Mouse (Mus musculus): ENCODE data around the gene Cnn1. TPM values are rescaled to one million over a fixed set of nuclear protein-coding genes. Genes with fewer than 3 reads are reported as not detected.

The Cnn1 gene
- polyA plus RNA-seq, 1 experiment from 2014 or later, result 239 TPM

DNA sequence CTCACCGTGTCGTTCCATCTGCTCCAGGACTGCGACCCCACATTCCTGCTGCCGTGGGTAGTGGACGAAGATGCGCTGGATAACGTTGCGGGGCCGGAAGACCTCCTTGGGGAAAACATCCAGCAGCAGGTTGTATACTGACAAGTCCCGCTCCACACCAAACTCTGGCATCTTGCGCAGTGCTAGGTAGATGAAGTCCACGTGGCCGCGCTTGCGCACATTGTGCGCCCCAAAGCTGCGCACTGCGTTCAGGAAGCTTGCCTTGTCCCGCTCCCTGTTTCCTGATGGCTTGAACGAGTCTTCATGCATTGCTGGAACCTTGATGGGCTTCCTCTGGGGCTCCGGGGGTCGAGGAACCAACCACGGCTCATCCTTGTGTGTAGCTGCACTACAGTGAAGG lies 22.8 kb upstream of the Cnn1 start:
- Histone ChIP-seq H3K9me3 (ENCODE audit: control insufficient read depth, low read length) (no peaks in the 10 kb centered on the region), H3K4me3 (ENCODE audit: control insufficient read depth in 1 of 2, insufficient read depth in 1 of 2, low read depth in 1 of 2, low read length in 2 of 2) (no peak overlapping the region), H3K27me3 (ENCODE audit: control insufficient read depth, insufficient read depth, low read length) (no peaks in the 10 kb centered on the region), H3K27ac (replicated peaks in 1 of 2; ENCODE audit: control insufficient read depth in 1 of 2, insufficient read depth in 1 of 2, low read depth in 2 of 2, low read length in 2 of 2) (no peak overlapping the region), H3K36me3 (ENCODE audit: control insufficient read depth, insufficient read depth, low read length) (peaks cover 61% of the 10 kb centered on the region), H3K4me1 (ENCODE audit: control insufficient read depth in 2 of 2, insufficient read depth in 2 of 2, low read length in 2 of 2) (no peaks in the 10 kb centered on the region), H3K4me2 (ENCODE audit: low read length) (no peak overlapping the region), H3K9ac (ENCODE audit: low read length) (no peak overlapping the region)
- no peak for ATAC-seq (ENCODE audit: insufficient number of reproducible peaks, insufficient read depth, low FRiP score, low read depth)
- WGBS, result 89% methylated on average over 23 of the region's 23 CpGs

DNA sequence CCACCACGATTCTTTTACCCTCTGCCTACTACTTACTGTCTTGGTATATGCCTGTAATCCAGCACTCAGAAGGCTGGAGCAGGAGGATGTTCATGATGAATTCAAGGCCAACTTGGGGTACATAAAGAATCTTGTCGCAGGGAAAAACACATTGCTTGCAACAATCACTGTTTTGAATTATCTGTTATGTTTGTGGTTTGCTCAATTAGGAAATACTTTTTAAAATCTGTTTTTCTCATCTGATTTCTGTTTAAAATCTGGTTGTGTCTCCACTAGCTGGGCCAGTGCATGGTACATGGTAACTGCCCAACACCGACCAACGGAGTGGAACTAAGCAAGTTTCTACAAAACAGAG lies 14.4 kb upstream of the Cnn1 start:
- ATAC-seq (ENCODE audit: insufficient number of reproducible peaks, insufficient read depth, low FRiP score, low read depth), result no peak; the same call in 1 of the 2 replicates
- Histone ChIP-seq H3K36me3 (ENCODE audit: control insufficient read depth, insufficient read depth, low read length) (peaks cover 17% of the 10 kb centered on the region), H3K4me1 (ENCODE audit: control insufficient read depth in 2 of 2, insufficient read depth in 2 of 2, low read length in 2 of 2) (peaks cover 4 to 9% of the 10 kb centered on the region in 2 experiments), H3K9ac (ENCODE audit: low read length) (peak overlapping the region; percentile 87), H3K4me2 (ENCODE audit: low read length) (peak overlapping the region; percentile 85), H3K9me3 (ENCODE audit: control insufficient read depth, low read length) (no peaks in the 10 kb centered on the region), H3K4me3 (ENCODE audit: control insufficient read depth in 1 of 2, insufficient read depth in 1 of 2, low read depth in 1 of 2, low read length in 2 of 2) (peak overlapping the region; percentile 80 to 84), H3K27me3 (ENCODE audit: control insufficient read depth, insufficient read depth, low read length) (no peaks in the 10 kb centered on the region), H3K27ac (replicated peaks in 1 of 2; ENCODE audit: control insufficient read depth in 1 of 2, insufficient read depth in 1 of 2, low read depth in 2 of 2, low read length in 2 of 2) (peak overlapping the region; percentile 36 to 73; a peak in 2 of 4 replicates)
- WGBS, result 37% methylated on average over 4 of the region's 4 CpGs

DNA sequence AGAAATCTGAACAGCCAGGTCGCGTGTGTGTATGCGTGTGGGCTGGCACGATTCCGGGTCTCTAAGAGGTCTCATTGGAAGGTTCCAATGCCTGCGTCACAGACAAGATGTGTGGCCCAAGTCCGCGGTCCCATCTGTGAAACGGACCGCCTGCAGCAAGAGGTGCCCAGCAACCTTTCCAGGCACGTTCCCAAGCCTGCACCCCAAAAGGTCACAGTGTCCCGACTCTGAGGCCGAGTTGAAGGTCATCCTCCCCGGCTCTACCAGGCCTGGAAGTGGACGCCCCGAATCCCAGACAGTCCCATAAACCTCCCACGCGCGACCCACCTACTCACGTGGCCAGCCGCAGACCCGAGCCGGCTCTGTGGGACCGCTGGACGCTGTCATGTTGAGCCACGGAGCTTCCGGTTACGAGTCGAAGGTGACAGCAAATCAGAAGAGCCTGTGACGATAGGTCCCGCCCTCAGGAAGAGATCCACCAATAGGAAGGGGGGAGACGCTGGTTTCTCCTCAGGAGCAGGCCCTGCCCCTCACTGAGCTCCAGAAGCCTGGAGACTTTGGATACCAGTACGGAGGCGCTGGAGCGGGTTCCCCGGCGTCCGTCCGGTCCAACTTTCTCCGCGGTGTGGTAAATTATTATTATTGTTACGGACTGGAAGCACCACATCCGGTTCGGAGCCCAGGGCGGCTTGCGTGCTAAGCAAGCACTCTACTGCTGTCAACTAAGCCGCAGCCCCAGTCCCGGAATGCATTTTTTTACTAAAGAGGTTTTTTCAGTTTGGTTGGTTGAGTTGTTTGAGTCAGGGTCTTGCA lies 13.8 kb upstream of the Cnn1 start, which contains the start of gene Ecsit:
Ecsit (minus strand) TSS at position 417 of the 813 bp plus-strand sequence.
- Histone ChIP-seq H3K4me3 (ENCODE audit: control insufficient read depth in 1 of 2, insufficient read depth in 1 of 2, low read depth in 1 of 2, low read length in 2 of 2) (peak within 1 kb of the TSS; percentile 80 to 84), H3K4me1 (ENCODE audit: control insufficient read depth in 2 of 2, insufficient read depth in 2 of 2, low read length in 2 of 2) (peaks cover 4 to 12% of the 10 kb centered on the region in 2 experiments), H3K4me2 (ENCODE audit: low read length) (peak within 1 kb of the TSS; percentile 85), H3K27ac (replicated peaks in 1 of 2; ENCODE audit: control insufficient read depth in 1 of 2, insufficient read depth in 1 of 2, low read depth in 2 of 2, low read length in 2 of 2) (peak within 1 kb of the TSS; percentile 73 to 80), H3K9me3 (ENCODE audit: control insufficient read depth, low read length) (no peaks in the 10 kb centered on the region), H3K9ac (ENCODE audit: low read length) (peak within 1 kb of the TSS; percentile 87), H3K36me3 (ENCODE audit: control insufficient read depth, insufficient read depth, low read length) (peaks cover 11% of the 10 kb centered on the region), H3K27me3 (ENCODE audit: control insufficient read depth, insufficient read depth, low read length) (no peaks in the 10 kb centered on the region)
- WGBS, result under 1% methylated on average over 48 of the region's 48 CpGs
- peak; percentile 97 for ATAC-seq (ENCODE audit: insufficient number of reproducible peaks, insufficient read depth, low FRiP score, low read depth)

DNA sequence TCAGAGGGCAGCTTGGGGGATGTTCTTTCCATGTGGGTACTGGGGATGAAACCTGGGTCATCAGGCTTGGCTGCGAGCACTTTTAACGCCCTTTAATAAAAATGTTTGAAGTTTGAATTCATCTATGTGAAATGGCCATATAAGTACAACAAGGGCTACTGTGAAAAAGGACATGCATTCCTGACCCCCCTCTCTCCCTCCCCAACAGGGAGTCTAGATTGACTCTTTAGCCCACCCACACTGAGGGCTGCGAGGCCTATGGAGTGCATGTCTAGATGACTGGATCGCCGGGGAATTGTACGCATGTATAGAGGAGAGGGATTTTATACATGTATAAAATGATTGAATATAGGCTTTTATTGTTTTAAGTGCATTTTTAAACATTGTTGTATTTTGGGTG lies 13.0 kb upstream of the Cnn1 start:
- WGBS, result 70% methylated on average over 6 of the region's 6 CpGs
- no peaks in the 10 kb centered on the region for H3K9me3 ChIP-seq (ENCODE audit: control insufficient read depth, low read length)
- no peak for ATAC-seq (ENCODE audit: insufficient number of reproducible peaks, insufficient read depth, low FRiP score, low read depth)

DNA sequence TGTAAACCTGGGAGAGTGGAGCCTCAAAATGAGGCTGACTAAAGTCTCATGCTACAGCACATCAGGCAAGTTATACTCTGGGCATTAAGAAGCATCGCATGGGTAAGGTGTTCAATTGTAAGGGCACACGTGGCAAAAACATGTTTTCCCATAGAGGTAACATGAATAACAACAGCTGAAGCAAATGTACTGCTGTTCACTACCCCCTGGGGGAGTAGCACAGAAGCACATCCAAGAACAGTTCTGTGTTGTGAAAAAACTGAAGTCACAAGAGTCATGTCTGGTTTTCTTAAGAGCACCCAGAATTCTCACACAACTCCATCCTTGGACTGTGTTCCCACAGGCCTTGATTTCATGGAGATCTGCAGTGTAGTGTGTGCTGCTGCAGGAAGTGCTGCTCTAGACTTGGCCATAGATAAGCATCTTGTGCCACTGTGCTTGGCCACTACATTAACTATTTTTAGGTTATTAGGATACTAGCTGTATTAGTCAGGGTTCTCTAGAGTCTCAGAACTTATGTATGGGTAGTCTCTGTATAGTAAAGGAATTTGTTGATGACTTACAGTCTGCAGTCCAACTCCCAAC lies 11.9 kb upstream of the Cnn1 start:
- Histone ChIP-seq H3K27me3 (ENCODE audit: control insufficient read depth, insufficient read depth, low read length) (no peaks in the 10 kb centered on the region), H3K4me1 (ENCODE audit: control insufficient read depth in 2 of 2, insufficient read depth in 2 of 2, low read length in 2 of 2) (peaks cover 4 to 12% of the 10 kb centered on the region in 2 experiments), H3K36me3 (ENCODE audit: control insufficient read depth, insufficient read depth, low read length) (peaks cover 9% of the 10 kb centered on the region; the same call in 1 of the 2 replicates), H3K27ac (replicated peaks in 1 of 2; ENCODE audit: control insufficient read depth in 1 of 2, insufficient read depth in 1 of 2, low read depth in 2 of 2, low read length in 2 of 2) (no peak overlapping the region), H3K9ac (ENCODE audit: low read length) (no peak overlapping the region), H3K9me3 (ENCODE audit: control insufficient read depth, low read length) (no peaks in the 10 kb centered on the region), H3K4me2 (ENCODE audit: low read length) (no peak overlapping the region), H3K4me3 (ENCODE audit: control insufficient read depth in 1 of 2, insufficient read depth in 1 of 2, low read depth in 1 of 2, low read length in 2 of 2) (no peak overlapping the region)
- ATAC-seq (ENCODE audit: insufficient number of reproducible peaks, insufficient read depth, low FRiP score, low read depth), result no peak
- 86% methylated on average over 2 of the region's 2 CpGs for WGBS

More for the DNA sequence above, 13.0 kb upstream of the Cnn1 start:
- Histone ChIP-seq H3K27ac (replicated peaks in 1 of 2; ENCODE audit: control insufficient read depth in 1 of 2, insufficient read depth in 1 of 2, low read depth in 2 of 2, low read length in 2 of 2) (peak overlapping the region; percentile 73 to 80), H3K4me3 (ENCODE audit: control insufficient read depth in 1 of 2, insufficient read depth in 1 of 2, low read depth in 1 of 2, low read length in 2 of 2) (peak overlapping the region; percentile 80 to 84), H3K4me1 (ENCODE audit: control insufficient read depth in 2 of 2, insufficient read depth in 2 of 2, low read length in 2 of 2) (peaks cover 4 to 12% of the 10 kb centered on the region in 2 experiments), H3K27me3 (ENCODE audit: control insufficient read depth, insufficient read depth, low read length) (no peaks in the 10 kb centered on the region), H3K36me3 (ENCODE audit: control insufficient read depth, insufficient read depth, low read length) (peaks cover 9% of the 10 kb centered on the region; the same call in 1 of the 2 replicates), H3K9ac (ENCODE audit: low read length) (peak overlapping the region; percentile 87), H3K4me2 (ENCODE audit: low read length) (peak overlapping the region; percentile 85)

DNA sequence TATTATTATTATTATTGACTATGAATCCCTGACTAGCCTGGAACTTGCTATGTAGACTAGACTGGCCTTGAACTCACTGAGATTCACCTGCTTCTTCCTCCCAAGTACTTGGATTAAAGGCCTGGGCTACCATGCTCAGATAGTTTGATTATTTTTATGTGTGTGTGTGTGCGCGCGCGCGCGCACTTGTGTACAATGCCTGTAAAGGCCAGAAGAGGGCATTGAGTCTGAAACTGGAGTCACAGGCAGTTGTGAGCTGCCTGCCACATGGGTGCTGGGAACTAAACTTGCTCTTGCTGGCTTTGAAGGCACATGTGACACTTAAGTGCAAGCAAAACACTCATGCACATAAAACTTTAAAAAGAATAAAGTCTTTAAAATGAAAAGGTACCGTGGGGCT lies 9.7 kb upstream of the Cnn1 start:
- Histone ChIP-seq H3K9ac (ENCODE audit: low read length) (no peak overlapping the region), H3K4me2 (ENCODE audit: low read length) (no peak overlapping the region), H3K36me3 (ENCODE audit: control insufficient read depth, insufficient read depth, low read length) (no peaks in the 10 kb centered on the region), H3K4me1 (ENCODE audit: control insufficient read depth in 2 of 2, insufficient read depth in 2 of 2, low read length in 2 of 2) (peaks cover 4 to 12% of the 10 kb centered on the region in 2 experiments), H3K9me3 (ENCODE audit: control insufficient read depth, low read length) (no peaks in the 10 kb centered on the region), H3K27me3 (ENCODE audit: control insufficient read depth, insufficient read depth, low read length) (no peaks in the 10 kb centered on the region), H3K4me3 (ENCODE audit: control insufficient read depth in 1 of 2, insufficient read depth in 1 of 2, low read depth in 1 of 2, low read length in 2 of 2) (no peak overlapping the region), H3K27ac (replicated peaks in 1 of 2; ENCODE audit: control insufficient read depth in 1 of 2, insufficient read depth in 1 of 2, low read depth in 2 of 2, low read length in 2 of 2) (no peak overlapping the region)
- ATAC-seq (ENCODE audit: insufficient number of reproducible peaks, insufficient read depth, low FRiP score, low read depth), result no peak
- 98% methylated on average over 7 of the region's 7 CpGs for WGBS

DNA sequence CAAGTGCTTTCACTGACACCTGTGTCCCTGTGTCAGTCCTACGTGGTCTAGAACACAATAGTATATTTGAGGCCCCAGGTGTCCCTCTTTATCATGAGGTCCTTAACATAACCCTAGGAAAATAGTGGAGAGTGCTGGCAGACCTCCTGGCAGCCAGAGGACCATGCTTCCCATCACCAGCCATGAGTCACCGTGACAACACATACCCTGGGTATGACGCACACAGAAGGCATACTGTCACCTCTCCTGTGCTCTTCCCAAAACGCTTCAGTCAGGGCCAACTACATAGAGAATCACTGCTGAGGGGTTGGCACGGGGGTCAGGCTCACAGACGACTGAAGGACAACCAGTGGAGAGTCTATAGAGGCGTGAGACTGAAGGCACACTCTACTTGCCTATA lies 9.0 kb upstream of the Cnn1 start:
- Histone ChIP-seq H3K27ac (replicated peaks in 1 of 2; ENCODE audit: control insufficient read depth in 1 of 2, insufficient read depth in 1 of 2, low read depth in 2 of 2, low read length in 2 of 2) (no peak overlapping the region), H3K4me2 (ENCODE audit: low read length) (no peak overlapping the region), H3K9ac (ENCODE audit: low read length) (no peak overlapping the region), H3K27me3 (ENCODE audit: control insufficient read depth, insufficient read depth, low read length) (no peaks in the 10 kb centered on the region), H3K4me3 (ENCODE audit: control insufficient read depth in 1 of 2, insufficient read depth in 1 of 2, low read depth in 1 of 2, low read length in 2 of 2) (no peak overlapping the region), H3K36me3 (ENCODE audit: control insufficient read depth, insufficient read depth, low read length) (no peaks in the 10 kb centered on the region), H3K9me3 (ENCODE audit: control insufficient read depth, low read length) (no peaks in the 10 kb centered on the region), H3K4me1 (ENCODE audit: control insufficient read depth in 2 of 2, insufficient read depth in 2 of 2, low read length in 2 of 2) (peaks cover 4 to 12% of the 10 kb centered on the region in 2 experiments)
- 71% methylated on average over 7 of the region's 7 CpGs for WGBS
- ATAC-seq (ENCODE audit: insufficient number of reproducible peaks, insufficient read depth, low FRiP score, low read depth), result no peak

All from heart, embryonic 14.5 days (tissue).